Mouse (Mus musculus) myocyte (in vitro differentiated cells): Measurements from ENCODE around the gene Capzb.

Experiments
- E2F4 ChIP-seq: IDR thresholded peaks from one replicate; pipeline ENCODE4 v1.6.1; 2011; ENCODE audit warnings: mild to moderate bottlenecking, control low read depth, moderate library complexity; ENCODE audit not compliant: insufficient read depth
- MAX ChIP-seq: IDR thresholded peaks from one replicate; pipeline ENCODE4 v1.6.1; 2011; ENCODE audit warnings: low read depth, mild to moderate bottlenecking, control low read depth
- MYOD1 ChIP-seq, 3 experiments: IDR thresholded peaks; one replicate each; pipeline ENCODE4 v1.6.1; 2011; ENCODE audit warnings: control low read depth in 2 of 3, low read depth in 2 of 3, mild to moderate bottlenecking in 2 of 3, moderate library complexity in 1 of 3; ENCODE audit not compliant: insufficient read length in 2 of 3, control insufficient read depth in 1 of 3
- MYOG ChIP-seq, 3 experiments: IDR thresholded peaks; one replicate each; pipeline ENCODE4 v1.6.1; 2011; ENCODE audit warnings: control low read depth in 2 of 3, low read depth in 2 of 3, mild to moderate bottlenecking in 2 of 3; ENCODE audit not compliant: insufficient read length in 2 of 3, control insufficient read depth in 1 of 3, insufficient read depth in 1 of 3
- POLR2A ChIP-seq: IDR thresholded peaks from one replicate; pipeline ENCODE4 v1.6.1; 2011; ENCODE audit warnings: low read depth, mild to moderate bottlenecking, control low read depth, moderate library complexity; ENCODE audit not compliant: insufficient read length
- POLR2AphosphoS2 ChIP-seq: IDR thresholded peaks from one replicate; pipeline ENCODE4 v1.6.1; 2011; ENCODE audit warnings: low read depth, control low read depth; ENCODE audit not compliant: insufficient read length
- REST ChIP-seq: IDR thresholded peaks from one replicate; pipeline ENCODE4 v1.6.1; 2011; ENCODE audit warnings: mild to moderate bottlenecking, control low read depth, moderate library complexity; ENCODE audit not compliant: insufficient read depth, insufficient read length
- SRF ChIP-seq: IDR thresholded peaks from one replicate; pipeline ENCODE4 v1.6.1; 2011; ENCODE audit warnings: low read depth; ENCODE audit not compliant: control insufficient read depth, insufficient read length
- TCF12 ChIP-seq: IDR thresholded peaks from one replicate; pipeline ENCODE4 v1.6.1; 2011; ENCODE audit warnings: mild to moderate bottlenecking, control low read depth; ENCODE audit not compliant: poor library complexity, insufficient read depth, severe bottlenecking
- TCF3 ChIP-seq: IDR thresholded peaks from one replicate; pipeline ENCODE4 v1.6.1; 2011; ENCODE audit warnings: low read depth, control low read depth; ENCODE audit not compliant: insufficient read length
- USF1 ChIP-seq: IDR thresholded peaks from one replicate; pipeline ENCODE4 v1.6.1; 2011; ENCODE audit warnings: low read depth, mild to moderate bottlenecking, control low read depth, moderate library complexity

GRCm38 (mm10) chr4:139240334-139240733 lies 47.6 kb downstream of the Capzb start:
- TF ChIP-seq POLR2A (no peak), MAX (no peak), TCF12 (no peak), USF1 (no peak), POLR2AphosphoS2 (no peak), TCF3 (no peak), E2F4 (no peak), MYOG (IDR thresholded peaks at IDR 0.05; ENCODE audit: control insufficient read depth in 1 of 3, insufficient read depth in 1 of 3, insufficient read length in 2 of 3, low read depth in 2 of 3) (no peak), REST (no peak), MYOD1 (IDR thresholded peaks at IDR 0.05; ENCODE audit: control insufficient read depth in 1 of 3, insufficient read length in 2 of 3, low read depth in 2 of 3) (no peak), SRF (no peak)
